Mouse (Mus musculus) forebrain, embryonic 15.5 days (tissue): ENCODE data around the gene Pon2. TPM values are rescaled to one million over a fixed set of nuclear protein-coding genes. Genes with fewer than 3 reads are reported as not detected.
"Not testable (repeated sequence)": the region's sequence is repeated elsewhere in the genome, so short reads cannot be mapped to it uniquely, and the experiment has no call there.

ENCODE experiments used
- ATAC-seq: fragments of 200-750 bp; cut with Nextera tagmentation; replicated peaks from 2 replicates; pipeline ENCODE4 v1.8.0; 2017; ENCODE audit warnings: mild to moderate bottlenecking, moderate TSS enrichment, moderate library complexity
- H3K27ac ChIP-seq: fragments of 300-500 bp; sonication (generic); replicated peaks from 2 replicates; pipeline ENCODE4 v1.5.1; 2015; ENCODE audit warnings: mild to moderate bottlenecking, inconsistent platforms
- H3K27me3 ChIP-seq: fragments of 300-500 bp; sonication (generic); 2 replicates; pipeline ENCODE4 v1.6.1; 2015; ENCODE audit warnings: inconsistent platforms
- H3K36me3 ChIP-seq: fragments of 300-500 bp; sonication (generic); 2 replicates; pipeline ENCODE4 v1.6.1; 2015; ENCODE audit warnings: mild to moderate bottlenecking, inconsistent platforms
- H3K4me1 ChIP-seq: fragments of 300-500 bp; sonication (generic); 2 replicates; pipeline ENCODE4 v1.6.1; 2015; ENCODE audit warnings: inconsistent platforms
- H3K4me2 ChIP-seq: fragments of 300-500 bp; sonication (generic); replicated peaks from 2 replicates; pipeline ENCODE4 v1.6.1; 2015; ENCODE audit warnings: mild to moderate bottlenecking, inconsistent platforms
- H3K4me3 ChIP-seq: fragments of 300-500 bp; sonication (generic); 2 replicates; pipeline ENCODE4 v1.5.1; 2015; ENCODE audit warnings: mild to moderate bottlenecking, inconsistent platforms
- H3K9ac ChIP-seq: fragments of 300-500 bp; sonication (generic); replicated peaks from 2 replicates; pipeline ENCODE4 v1.6.1; 2015; ENCODE audit warnings: mild to moderate bottlenecking, inconsistent platforms
- H3K9me3 ChIP-seq: fragments of 300-500 bp; sonication (generic); 2 replicates; pipeline ENCODE4 v1.6.1; 2016; ENCODE audit warnings: inconsistent platforms
- WGBS: fragments of 180-500 bp; shearing (Covaris S2); methylation state at CpG from one replicate; pipeline ENCODE4 v1.1.7; 2015; ENCODE audit warnings: mixed read lengths; 5-methylcytosine and 5-hydroxymethylcytosine counted together
- polyA plus RNA-seq: library from polyadenylated mRNA; unstranded; fragments of >200 nt; fragmentation: Nextera tagmentation; extraction: Ambion mirVana; gene quantifications from 2 replicates; pipeline ENCODE4 v1.2.1, GENCODE M21; 2015

Gene Pon2
- 20.6 and 21.8 TPM in 2 replicates for polyA plus RNA-seq

- Histone ChIP-seq H3K27me3 (no peaks in the 10 kb centered on the region), H3K27ac (peak within 1 kb of the TSS; percentile 72), H3K4me3 (peak within 1 kb of the TSS; percentile 60), H3K4me1 (peaks cover 11% of the 10 kb centered on the region), H3K36me3 (no peaks in the 10 kb centered on the region), H3K9me3 (no peaks in the 10 kb centered on the region), H3K4me2 (peak within 1 kb of the TSS; percentile 94), H3K9ac (peak within 1 kb of the TSS; percentile 61)
- peak; percentile 95 for ATAC-seq
- WGBS, result 0% methylated on average over 41 of the region's 47 CpGs
These were observed at the start of gene Pon2 for GRCm38 (mm10) chr6:5298092-5298554. TSS of gene Pon2 (minus strand) at chr6:5298455.

- Histone ChIP-seq H3K9ac (no peak overlapping the region), H3K4me1 (no peaks in the 10 kb centered on the region), H3K36me3 (no peaks in the 10 kb centered on the region), H3K27ac (no peak overlapping the region), H3K9me3 (no peaks in the 10 kb centered on the region), H3K4me3 (no peak overlapping the region), H3K4me2 (no peak overlapping the region), H3K27me3 (no peaks in the 10 kb centered on the region)
- WGBS, result 69% methylated on average over 6 of the region's 6 CpGs
- ATAC-seq, result no peak
These were observed 46.0 kb upstream of the Pon2 start for GRCm38 (mm10) chr6:5344255-5344654.

- H3K9ac ChIP-seq, H3K4me3 ChIP-seq, H3K36me3 ChIP-seq, H3K4me1 ChIP-seq, H3K9me3 ChIP-seq, ATAC-seq, H3K27ac ChIP-seq, H3K4me2 ChIP-seq, H3K27me3 ChIP-seq: not testable (repeated sequence)
- 94% methylated on average over 1 of the region's 1 CpGs for WGBS
These were observed 41.0 kb upstream of the Pon2 start for GRCm38 (mm10) chr6:5339283-5339682.

GRCm38 (mm10) chr6:5338781-5339180 is 40.5 kb upstream of the Pon2 start:
- H3K4me1 ChIP-seq, H3K4me2 ChIP-seq, H3K36me3 ChIP-seq, H3K4me3 ChIP-seq, H3K27ac ChIP-seq, H3K27me3 ChIP-seq, H3K9me3 ChIP-seq, H3K9ac ChIP-seq, ATAC-seq: not testable (repeated sequence)
- 92% methylated on average over 4 of the region's 4 CpGs for WGBS

- H3K4me2 ChIP-seq, H3K9me3 ChIP-seq, H3K4me1 ChIP-seq, H3K27me3 ChIP-seq, ATAC-seq, H3K27ac ChIP-seq, H3K9ac ChIP-seq, H3K36me3 ChIP-seq, H3K4me3 ChIP-seq: not testable (repeated sequence)
These were observed 37.8 kb upstream of the Pon2 start for GRCm38 (mm10) chr6:5336016-5336415.

- Histone ChIP-seq H3K9ac (no peak overlapping the region), H3K4me3 (no peak overlapping the region), H3K4me2 (no peak overlapping the region), H3K4me1 (no peaks in the 10 kb centered on the region), H3K27ac (no peak overlapping the region), H3K9me3 (no peaks in the 10 kb centered on the region), H3K27me3 (no peaks in the 10 kb centered on the region), H3K36me3 (no peaks in the 10 kb centered on the region)
- no peak for ATAC-seq
- WGBS, result 51% methylated on average over 5 of the region's 5 CpGs
These were observed 35.8 kb upstream of the Pon2 start for GRCm38 (mm10) chr6:5334021-5334420.

- no peak overlapping the region for H3K27ac ChIP-seq
- no peaks in the 10 kb centered on the region for H3K9me3 ChIP-seq
- H3K36me3 ChIP-seq, result no peaks in the 10 kb centered on the region
- WGBS, result 70% methylated on average over 3 of the region's 3 CpGs
- H3K4me3 ChIP-seq, result no peak overlapping the region
- H3K9ac ChIP-seq, result no peak overlapping the region
- no peak for ATAC-seq
- no peaks in the 10 kb centered on the region for H3K27me3 ChIP-seq
- no peaks in the 10 kb centered on the region for H3K4me1 ChIP-seq
- H3K4me2 ChIP-seq, result no peak overlapping the region
These were observed 34.4 kb upstream of the Pon2 start for GRCm38 (mm10) chr6:5332560-5333150.

GRCm38 (mm10) chr6:5325122-5325521 is 26.9 kb upstream of the Pon2 start:
- 50% methylated on average over 2 of the region's 2 CpGs for WGBS
- no peak overlapping the region for H3K4me2 ChIP-seq
- H3K27ac ChIP-seq, result no peak overlapping the region
- H3K4me1 ChIP-seq, result no peaks in the 10 kb centered on the region
- H3K36me3 ChIP-seq, result no peaks in the 10 kb centered on the region
- ATAC-seq, result no peak
- no peaks in the 10 kb centered on the region for H3K27me3 ChIP-seq
- no peak overlapping the region for H3K4me3 ChIP-seq
- H3K9ac ChIP-seq, result no peak overlapping the region
- H3K9me3 ChIP-seq, result no peaks in the 10 kb centered on the region

GRCm38 (mm10) chr6:5324101-5324500 is 25.8 kb upstream of the Pon2 start:
- H3K4me3 ChIP-seq, H3K9ac ChIP-seq, H3K27me3 ChIP-seq, H3K4me2 ChIP-seq, H3K27ac ChIP-seq, ATAC-seq, H3K9me3 ChIP-seq, H3K4me1 ChIP-seq, H3K36me3 ChIP-seq: not testable (repeated sequence)
- WGBS, result 97% methylated on average over 6 of the region's 6 CpGs

- no peak overlapping the region for H3K4me3 ChIP-seq
- no peaks in the 10 kb centered on the region for H3K4me1 ChIP-seq
- H3K27ac ChIP-seq, result no peak overlapping the region
- H3K9ac ChIP-seq, result no peak overlapping the region
- H3K36me3 ChIP-seq, result no peaks in the 10 kb centered on the region
- 89% methylated on average over 9 of the region's 9 CpGs for WGBS
- H3K4me2 ChIP-seq, result no peak overlapping the region
- no peak for ATAC-seq
- no peaks in the 10 kb centered on the region for H3K27me3 ChIP-seq
- no peaks in the 10 kb centered on the region for H3K9me3 ChIP-seq
These were observed 18.4 kb upstream of the Pon2 start for GRCm38 (mm10) chr6:5316630-5317029.

GRCm38 (mm10) chr6:5315053-5315759 is 17.0 kb upstream of the Pon2 start:
- no peak overlapping the region for H3K4me3 ChIP-seq
- 90% methylated on average over 3 of the region's 3 CpGs for WGBS

GRCm38 (mm10) chr6:5313951-5314590 is 15.8 kb upstream of the Pon2 start:
- ATAC-seq, result no peak
- H3K4me1 ChIP-seq, result no peaks in the 10 kb centered on the region
- H3K4me3 ChIP-seq, result no peak overlapping the region
- WGBS, result 82% methylated on average over 5 of the region's 5 CpGs
- H3K4me2 ChIP-seq, result no peak overlapping the region
- no peak overlapping the region for H3K9ac ChIP-seq
- H3K9me3 ChIP-seq, result no peaks in the 10 kb centered on the region
- no peaks in the 10 kb centered on the region for H3K36me3 ChIP-seq
- no peaks in the 10 kb centered on the region for H3K27me3 ChIP-seq
- no peak overlapping the region for H3K27ac ChIP-seq

More at GRCm38 (mm10) chr6:5315053-5315759, 17.0 kb upstream of the Pon2 start:
- H3K27me3 ChIP-seq, result no peaks in the 10 kb centered on the region
- H3K9ac ChIP-seq, result no peak overlapping the region
- H3K9me3 ChIP-seq, result no peaks in the 10 kb centered on the region
- H3K4me2 ChIP-seq, result no peak overlapping the region
- no peaks in the 10 kb centered on the region for H3K36me3 ChIP-seq
- no peak for ATAC-seq
- H3K4me1 ChIP-seq, result no peaks in the 10 kb centered on the region
- no peak overlapping the region for H3K27ac ChIP-seq
